Mouse (Mus musculus): ENCODE data around the gene Clcf1.
A peak's percentile ranks its signal among the peaks of the same experiment; 100 is the strongest.

Clcf1 gene

DNA sequence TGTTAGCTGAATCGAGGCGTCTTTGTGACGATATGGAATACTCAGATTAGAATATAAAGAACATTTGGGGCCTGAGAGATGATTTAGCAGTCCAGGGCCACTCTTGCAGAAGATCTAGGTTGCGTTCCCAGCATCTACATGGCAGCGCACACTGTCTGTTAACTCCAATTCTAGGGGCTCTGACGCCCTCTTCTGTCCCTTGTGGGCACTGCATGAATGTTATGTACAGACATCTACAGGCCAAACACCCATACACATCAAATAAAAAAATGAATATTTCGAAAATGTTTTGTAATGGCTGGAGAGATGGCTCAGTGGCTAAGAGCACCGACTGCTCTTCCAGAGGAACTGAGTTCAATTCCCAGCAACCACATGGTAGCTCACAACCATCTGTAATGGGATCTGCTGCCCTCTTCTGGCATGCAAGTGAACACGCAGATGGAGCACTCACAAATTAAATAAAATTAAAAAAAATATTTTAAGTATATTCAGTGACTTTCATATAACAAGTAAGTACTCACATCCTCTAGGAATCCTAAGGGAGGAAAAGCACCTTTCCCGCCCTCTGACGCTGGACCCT, 41.6 kb downstream of the Clcf1 start:
- DNase-seq (ENCODE audit: low spot score), result no peak

GRCm38 (mm10) chr19:4257216-4257896, 43.3 kb downstream of the Clcf1 start:
- peak; percentile 98 for DNase-seq (ENCODE audit: low spot score)

GRCm38 (mm10) chr19:4257897-4258252, 43.8 kb downstream of the Clcf1 start:
- no peak for DNase-seq (ENCODE audit: low spot score)

GRCm38 (mm10) chr19:4261038-4261698, 47.1 kb downstream of the Clcf1 start:
- DNase-seq (ENCODE audit: low spot score), result peak; percentile 40

GRCm38 (mm10) chr19:4262756-4263155, 48.7 kb downstream of the Clcf1 start:
- DNase-seq (ENCODE audit: low spot score), result no peak

GRCm38 (mm10) chr19:4263702-4264101, 49.7 kb downstream of the Clcf1 start:
- DNase-seq (ENCODE audit: low spot score), result no peak

DNA sequence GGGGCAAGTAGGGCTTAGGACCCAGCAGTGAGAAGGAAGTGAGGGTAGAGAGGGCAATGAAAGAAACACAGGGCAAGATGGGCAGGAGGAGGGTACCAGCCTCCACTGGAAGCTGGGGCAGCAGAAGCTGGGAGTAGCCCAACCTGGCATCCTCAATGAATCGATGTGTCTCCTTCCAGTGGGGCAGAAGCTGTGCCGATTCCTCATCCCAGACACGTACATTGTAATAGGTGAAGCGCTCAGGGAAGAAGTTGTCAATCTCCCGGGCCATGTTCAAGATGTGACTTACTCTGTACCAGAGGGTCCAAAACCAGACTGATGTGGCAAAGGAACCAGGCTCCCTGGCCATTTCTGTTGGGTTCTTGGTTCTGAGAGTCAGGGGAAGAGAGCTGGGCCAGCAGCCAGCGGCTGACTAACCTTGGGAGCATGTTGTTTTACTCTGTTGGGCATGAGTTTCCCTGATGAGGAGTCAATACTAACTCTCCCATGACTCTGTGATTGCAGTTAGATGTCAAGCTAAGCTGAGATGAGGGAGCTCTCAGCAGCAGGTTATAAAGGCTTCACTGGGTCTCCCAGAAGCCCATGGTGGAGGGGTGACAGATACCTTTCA, 50.2 kb downstream of the Clcf1 start:
- no peak for DNase-seq (ENCODE audit: low spot score)

- no peak for DNase-seq (ENCODE audit: low spot score)
Measured at GRCm38 (mm10) chr19:4265956-4266355, 51.9 kb downstream of the Clcf1 start.

- peak; percentile 44 for DNase-seq (ENCODE audit: low spot score)
Measured at GRCm38 (mm10) chr19:4268566-4269361, 54.7 kb downstream of the Clcf1 start, which contains the start of gene Ssh3. Ssh3 (minus strand) TSS chr19:4269180.

- DNase-seq (ENCODE audit: low spot score), result no peak
Measured at GRCm38 (mm10) chr19:4270187-4270586, 56.1 kb downstream of the Clcf1 start.

- DNase-seq (ENCODE audit: low spot score), result no peak
Measured at GRCm38 (mm10) chr19:4270972-4271371, 56.9 kb downstream of the Clcf1 start.
